Mouse (Mus musculus) layer of hippocampus, adult 9-10 months (tissue): Measurements from ENCODE around the gene Igfbp3.
"Not testable (repeated sequence)": the region's sequence is repeated elsewhere in the genome, so short reads cannot be mapped to it uniquely, and the experiment has no call there.

ENCODE experiments used
- DNase-seq: peaks from one replicate; pipeline ENCODE4 v3.0.0; 2022; ENCODE audit warnings: low spot score

Gene Igfbp3

GRCm38 (mm10) chr11:7213501-7214341 lies at the start of gene Igfbp3:
Gene Igfbp3, minus strand, starts transcription at chr11:7213923.
- DNase-seq = no peak

GRCm38 (mm10) chr11:7250870-7251269 lies 37.1 kb upstream of the Igfbp3 start:
- DNase-seq = no peak

- DNase-seq = no peak
These were observed 36.7 kb upstream of the Igfbp3 start for GRCm38 (mm10) chr11:7250415-7250814.

- no peak for DNase-seq
These were observed 31.1 kb upstream of the Igfbp3 start for GRCm38 (mm10) chr11:7244782-7245181.

GRCm38 (mm10) chr11:7239041-7239740 lies 25.5 kb upstream of the Igfbp3 start:
- DNase-seq = no peak

GRCm38 (mm10) chr11:7238546-7238945 lies 24.8 kb upstream of the Igfbp3 start:
- no peak for DNase-seq

GRCm38 (mm10) chr11:7237712-7238111 lies 24.0 kb upstream of the Igfbp3 start:
- DNase-seq = no peak

GRCm38 (mm10) chr11:7236751-7237150 lies 23.0 kb upstream of the Igfbp3 start:
- no peak for DNase-seq

GRCm38 (mm10) chr11:7234981-7235609 lies 21.4 kb upstream of the Igfbp3 start:
- no peak for DNase-seq

- no peak for DNase-seq
These were observed 20.7 kb upstream of the Igfbp3 start for GRCm38 (mm10) chr11:7234436-7234835.

GRCm38 (mm10) chr11:7233333-7233732 lies 19.6 kb upstream of the Igfbp3 start:
- DNase-seq = no peak

GRCm38 (mm10) chr11:7231958-7232357 lies 18.2 kb upstream of the Igfbp3 start:
- DNase-seq = no peak

GRCm38 (mm10) chr11:7230000-7230399 lies 16.3 kb upstream of the Igfbp3 start:
- no peak for DNase-seq

GRCm38 (mm10) chr11:7228107-7228506 lies 14.4 kb upstream of the Igfbp3 start:
- DNase-seq = no peak

GRCm38 (mm10) chr11:7226810-7227550 lies 13.3 kb upstream of the Igfbp3 start:
- no peak for DNase-seq

GRCm38 (mm10) chr11:7226200-7226599 lies 12.5 kb upstream of the Igfbp3 start:
- no peak for DNase-seq

GRCm38 (mm10) chr11:7221826-7222225 lies 8.1 kb upstream of the Igfbp3 start:
- not testable (repeated sequence) for DNase-seq

- DNase-seq = no peak
These were observed 2.0 kb upstream of the Igfbp3 start for GRCm38 (mm10) chr11:7215703-7216102.

GRCm38 (mm10) chr11:7214761-7215160 lies 1.0 kb upstream of the Igfbp3 start:
- DNase-seq = no peak

GRCm38 (mm10) chr11:7214342-7214660 lies 578 bp upstream of the Igfbp3 start:
- DNase-seq = no peak

GRCm38 (mm10) chr11:7213161-7213500 lies 592 bp downstream of the Igfbp3 start:
- no peak for DNase-seq

GRCm38 (mm10) chr11:7212126-7212798 lies 1.5 kb downstream of the Igfbp3 start:
- DNase-seq = no peak
